Mouse (Mus musculus): ENCODE data around the gene Gm2310. TPM values are rescaled to one million over a fixed set of nuclear protein-coding genes. Genes with fewer than 3 reads are reported as not detected.
"Not testable (repeated sequence)": the region's sequence is repeated elsewhere in the genome, so short reads cannot be mapped to it uniquely, and the experiment has no call there.

Gene Gm2310
- polyA plus RNA-seq (2012; ENCODE audit: insufficient read depth, insufficient read length, missing spikeins): not detected in 2 replicates

DNA sequence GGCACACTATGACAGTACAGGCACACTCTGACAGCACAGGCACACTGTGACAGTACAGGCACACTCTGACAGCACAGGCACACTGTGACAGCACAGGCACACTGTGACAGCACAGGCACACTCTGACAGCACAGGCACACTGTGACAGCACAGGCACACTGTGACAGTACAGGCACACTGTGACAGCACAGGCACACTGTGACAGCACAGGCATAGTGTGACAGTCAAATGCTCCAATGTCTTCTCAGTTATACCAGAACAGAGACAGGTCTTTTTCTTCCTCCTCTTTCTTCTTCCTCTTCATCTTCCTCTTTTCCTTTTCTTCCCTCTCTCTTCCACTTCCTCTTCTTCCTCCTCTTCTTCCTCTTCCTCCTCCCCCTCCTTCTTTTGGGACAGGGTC lies at the start of gene Gm2310:
TSS of gene Gm2310 (minus strand) at position 101 of the 400 bp plus-strand sequence.
- H3K4me3 ChIP-seq (ENCODE audit: insufficient read depth, low read depth, low read length); H3K27ac ChIP-seq (replicated peaks; ENCODE audit: low read depth, low read length); H3K4me1 ChIP-seq (ENCODE audit: control insufficient read depth, insufficient read depth, insufficient read length, low read length): not testable (repeated sequence)

DNA sequence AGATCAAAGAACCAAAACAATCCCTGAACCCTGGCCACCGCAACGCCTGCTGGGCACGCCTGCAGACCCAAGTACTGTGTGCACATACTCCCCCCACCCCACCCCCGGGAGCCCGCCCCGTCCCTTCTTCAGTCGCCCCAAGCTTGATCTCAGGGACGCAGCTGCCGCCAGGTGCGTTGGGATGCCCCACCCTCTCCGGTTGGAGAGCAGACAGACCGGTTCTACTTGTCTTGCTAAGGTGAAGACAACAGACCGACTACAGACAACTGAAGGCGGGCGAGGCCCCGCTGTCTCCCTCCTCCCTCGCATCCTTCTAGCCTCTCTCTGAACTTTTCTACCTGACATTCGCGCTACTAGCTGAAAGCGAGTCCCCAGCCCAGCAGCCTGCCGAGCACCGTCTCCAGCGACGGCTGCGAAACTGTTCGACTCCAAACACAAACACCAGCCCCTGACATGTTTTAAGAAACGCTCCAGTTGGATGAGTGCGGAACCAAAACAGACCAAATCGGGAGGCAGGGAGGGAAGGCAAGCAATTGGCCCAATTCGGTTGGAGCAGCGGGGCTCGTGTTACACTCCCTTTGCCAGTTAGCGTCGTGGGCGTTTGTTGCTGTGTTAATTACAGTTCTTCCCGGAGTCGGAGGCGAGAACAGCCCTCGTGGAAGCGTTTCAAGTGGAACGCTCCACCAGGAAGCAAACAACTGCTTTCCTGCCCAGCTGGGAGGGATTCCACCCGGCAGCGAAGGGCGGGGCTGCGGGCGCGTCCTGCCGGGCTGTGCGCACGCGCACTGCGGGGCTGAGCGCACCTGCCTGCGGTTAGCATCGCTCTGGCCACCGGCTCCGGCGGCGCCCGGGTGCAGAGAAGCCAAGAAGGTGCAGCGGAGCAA lies 49.1 kb upstream of the Gm2310 start:
- Histone ChIP-seq H3K4me1 (ENCODE audit: control insufficient read depth, insufficient read depth, insufficient read length, low read length) (no peaks in the 10 kb centered on the region), H3K4me3 (ENCODE audit: insufficient read depth, low read depth, low read length) (peak overlapping the region; percentile 78), H3K27ac (replicated peaks; ENCODE audit: low read depth, low read length) (no peak overlapping the region)

- H3K4me3 ChIP-seq (ENCODE audit: insufficient read depth, low read depth, low read length): no peak overlapping the region
- no peaks in the 10 kb centered on the region for H3K4me1 ChIP-seq (ENCODE audit: control insufficient read depth, insufficient read depth, insufficient read length, low read length)
- no peak overlapping the region for H3K27ac ChIP-seq (replicated peaks; ENCODE audit: low read depth, low read length)
Observed at GRCm38 (mm10) chr15:8568286-8568644, 48.5 kb upstream of the Gm2310 start.

- Histone ChIP-seq H3K4me1 (ENCODE audit: control insufficient read depth, insufficient read depth, insufficient read length, low read length) (no peaks in the 10 kb centered on the region), H3K27ac (replicated peaks; ENCODE audit: low read depth, low read length) (no peak overlapping the region), H3K4me3 (ENCODE audit: insufficient read depth, low read depth, low read length) (no peak overlapping the region)
Observed at GRCm38 (mm10) chr15:8565416-8565815, 45.7 kb upstream of the Gm2310 start.

DNA sequence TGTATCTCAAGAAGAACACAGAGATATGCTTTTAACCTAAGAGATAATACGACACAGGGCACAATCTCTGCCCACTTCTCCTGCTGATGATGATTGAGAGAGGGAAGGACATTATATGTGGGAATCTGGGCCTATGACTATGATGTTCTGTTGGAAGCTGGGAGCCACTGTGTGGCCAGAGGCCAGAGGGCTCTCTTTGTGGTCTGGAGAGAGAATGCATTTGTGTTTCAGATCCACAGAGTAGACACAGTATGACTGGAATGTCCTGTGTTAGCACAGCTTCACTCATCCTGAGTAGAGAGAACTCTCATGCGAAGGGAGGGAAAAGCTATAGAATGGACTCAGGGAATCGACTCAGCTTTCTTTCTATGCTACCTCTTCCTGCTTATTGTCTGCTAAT lies 44.6 kb upstream of the Gm2310 start:
- Histone ChIP-seq H3K27ac (replicated peaks; ENCODE audit: low read depth, low read length) (no peak overlapping the region), H3K4me3 (ENCODE audit: insufficient read depth, low read depth, low read length) (no peak overlapping the region), H3K4me1 (ENCODE audit: control insufficient read depth, insufficient read depth, insufficient read length, low read length) (no peaks in the 10 kb centered on the region)

GRCm38 (mm10) chr15:8563423-8564194 lies 43.9 kb upstream of the Gm2310 start:
- no peak overlapping the region for H3K4me3 ChIP-seq (ENCODE audit: insufficient read depth, low read depth, low read length)
- H3K4me1 ChIP-seq (ENCODE audit: control insufficient read depth, insufficient read depth, insufficient read length, low read length): no peaks in the 10 kb centered on the region
- H3K27ac ChIP-seq (replicated peaks; ENCODE audit: low read depth, low read length): no peak overlapping the region

GRCm38 (mm10) chr15:8562776-8563175 lies 43.0 kb upstream of the Gm2310 start:
- no peaks in the 10 kb centered on the region for H3K4me1 ChIP-seq (ENCODE audit: control insufficient read depth, insufficient read depth, insufficient read length, low read length)
- H3K4me3 ChIP-seq (ENCODE audit: insufficient read depth, low read depth, low read length): no peak overlapping the region
- no peak overlapping the region for H3K27ac ChIP-seq (replicated peaks; ENCODE audit: low read depth, low read length)

DNA sequence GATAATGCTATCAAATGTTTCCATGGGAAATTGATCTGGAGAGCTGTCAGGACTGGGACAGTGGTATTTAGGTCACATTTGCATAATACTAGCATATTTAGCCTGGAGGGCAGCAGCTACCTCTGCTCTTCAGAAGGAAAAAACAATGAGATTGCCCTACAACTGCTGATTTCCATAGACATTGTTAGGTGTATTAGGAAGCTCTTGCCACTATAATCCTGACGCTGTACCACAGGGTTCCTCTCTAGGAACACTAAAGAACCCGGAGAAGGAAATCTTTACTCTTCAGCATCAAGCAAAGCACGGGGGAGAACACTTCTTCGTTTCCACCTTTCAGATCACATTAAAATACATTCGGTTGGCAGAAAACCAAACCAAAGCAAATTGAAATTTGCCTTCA lies 11.4 kb upstream of the Gm2310 start:
- H3K4me1 ChIP-seq (ENCODE audit: control insufficient read depth, insufficient read depth, insufficient read length, low read length): no peaks in the 10 kb centered on the region
- H3K4me3 ChIP-seq (ENCODE audit: insufficient read depth, low read depth, low read length): no peak overlapping the region
- H3K27ac ChIP-seq (replicated peaks; ENCODE audit: low read depth, low read length): no peak overlapping the region

DNA sequence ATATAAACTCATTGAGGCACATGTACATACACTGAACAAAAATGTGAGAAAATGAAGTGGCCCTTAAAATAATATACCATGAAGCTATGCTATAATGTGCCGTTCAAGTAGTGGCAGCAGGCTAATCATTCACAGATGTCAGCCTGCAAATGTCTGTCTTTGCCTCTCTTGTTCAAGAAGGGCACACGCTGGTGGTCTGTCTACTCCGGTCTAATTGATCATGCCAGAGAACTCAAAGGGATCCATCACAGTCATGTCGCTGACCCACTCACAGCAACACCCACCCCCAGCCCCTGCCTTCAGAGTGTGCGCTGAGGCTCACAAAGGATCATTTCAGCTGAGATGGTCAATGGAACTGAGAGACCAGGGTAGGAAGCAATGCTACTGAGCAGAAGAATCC lies 6.8 kb downstream of the Gm2310 start:
- Histone ChIP-seq H3K27ac (replicated peaks; ENCODE audit: low read depth, low read length) (no peak overlapping the region), H3K4me3 (ENCODE audit: insufficient read depth, low read depth, low read length) (no peak overlapping the region), H3K4me1 (ENCODE audit: control insufficient read depth, insufficient read depth, insufficient read length, low read length) (no peaks in the 10 kb centered on the region)

DNA sequence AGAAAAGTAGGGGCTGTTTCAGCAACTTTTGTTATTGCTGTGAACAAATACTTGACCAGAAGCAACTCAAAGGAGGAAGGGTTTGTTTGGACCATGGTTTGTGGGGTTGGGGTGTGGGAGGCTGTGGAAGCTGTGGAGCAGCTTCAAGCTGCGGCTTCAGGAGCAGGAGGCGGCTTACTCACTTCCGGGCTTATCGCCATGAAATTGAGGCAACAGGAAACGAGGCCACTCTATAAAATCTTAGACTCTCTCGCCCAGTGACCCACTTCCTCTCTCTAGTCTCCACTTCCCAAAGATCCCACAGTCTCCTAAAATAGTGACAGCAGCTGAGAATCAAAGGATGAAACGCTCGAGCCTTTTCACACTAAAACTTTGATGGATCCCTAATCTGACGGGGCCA lies 7.9 kb downstream of the Gm2310 start:
- H3K4me1 ChIP-seq (ENCODE audit: control insufficient read depth, insufficient read depth, insufficient read length, low read length): no peaks in the 10 kb centered on the region
- peak overlapping the region; percentile 23 for H3K4me3 ChIP-seq (ENCODE audit: insufficient read depth, low read depth, low read length)
- H3K27ac ChIP-seq (replicated peaks; ENCODE audit: low read depth, low read length): no peak overlapping the region

DNA sequence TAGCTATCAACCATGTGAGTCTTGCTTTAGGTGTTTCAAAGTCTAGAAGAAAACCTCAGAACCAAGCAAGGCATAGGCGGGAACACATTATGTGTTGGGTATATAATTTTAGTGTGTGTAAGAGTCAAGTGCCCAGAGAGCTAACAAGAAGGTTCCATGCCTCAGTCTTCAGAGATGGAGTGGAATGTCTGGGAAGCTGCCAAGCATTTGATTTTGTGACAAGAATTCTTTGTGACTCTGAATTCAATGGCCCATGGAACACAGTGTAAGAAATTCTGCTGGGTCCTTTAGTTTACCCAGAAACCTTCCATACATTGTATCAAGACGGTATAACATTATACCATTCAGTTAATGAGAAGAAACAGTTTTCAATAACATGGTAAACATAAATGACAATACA lies 17.3 kb downstream of the Gm2310 start:
- H3K27ac ChIP-seq (replicated peaks; ENCODE audit: low read depth, low read length): no peak overlapping the region
- H3K4me3 ChIP-seq (ENCODE audit: insufficient read depth, low read depth, low read length): no peak overlapping the region
- H3K4me1 ChIP-seq (ENCODE audit: control insufficient read depth, insufficient read depth, insufficient read length, low read length): no peaks in the 10 kb centered on the region

DNA sequence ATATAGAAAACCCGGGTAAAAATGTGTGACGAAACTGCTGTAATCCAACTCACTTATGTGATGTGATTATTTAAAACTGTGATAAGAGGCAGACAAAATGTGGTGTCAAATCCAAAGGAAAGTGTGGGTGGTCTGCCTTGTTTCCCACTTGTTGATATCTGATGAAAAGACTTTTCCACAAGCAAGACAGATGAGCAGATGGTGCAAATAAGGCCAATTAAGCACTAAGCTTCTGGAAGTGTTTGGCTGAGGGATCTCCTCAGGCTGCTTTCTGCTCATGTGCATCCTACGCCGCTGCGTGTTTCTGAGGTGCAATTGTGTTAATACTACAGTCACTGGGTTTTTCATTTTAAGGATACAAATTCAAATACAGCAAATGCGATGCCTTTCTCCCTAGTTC lies 34.5 kb downstream of the Gm2310 start:
- no peak overlapping the region for H3K27ac ChIP-seq (replicated peaks; ENCODE audit: low read depth, low read length)
- no peaks in the 10 kb centered on the region for H3K4me1 ChIP-seq (ENCODE audit: control insufficient read depth, insufficient read depth, insufficient read length, low read length)
- no peak overlapping the region for H3K4me3 ChIP-seq (ENCODE audit: insufficient read depth, low read depth, low read length)

- no peaks in the 10 kb centered on the region for H3K4me1 ChIP-seq (ENCODE audit: control insufficient read depth, insufficient read depth, insufficient read length, low read length)
- H3K4me3 ChIP-seq (ENCODE audit: insufficient read depth, low read depth, low read length): no peak overlapping the region
- H3K27ac ChIP-seq (replicated peaks; ENCODE audit: low read depth, low read length): no peak overlapping the region
Observed at GRCm38 (mm10) chr15:8469006-8469575, 50.7 kb downstream of the Gm2310 start.
